Mouse (Mus musculus) bone marrow macrophage, adult 2 months (primary cell): ENCODE measurements around the gene Nif3l1. TPM values are rescaled to one million over a fixed set of nuclear protein-coding genes. Genes with fewer than 3 reads are reported as not detected.

Source experiments
- H3K27ac ChIP-seq: 2 replicates; pipeline ENCODE4 v1.5.1; 2012; ENCODE audit warnings: low read depth, low read length; ENCODE audit not compliant: insufficient read depth
- H3K4me1 ChIP-seq: 2 replicates; pipeline ENCODE4 v1.6.1; 2012; ENCODE audit warnings: low read length; ENCODE audit not compliant: control insufficient read depth, insufficient read depth
- H3K4me3 ChIP-seq: 2 replicates; pipeline ENCODE4 v1.5.1; 2012; ENCODE audit warnings: mild to moderate bottlenecking, low read length, moderate library complexity; ENCODE audit not compliant: insufficient read depth
- CTCF ChIP-seq: IDR thresholded peaks from 2 replicates; pipeline ENCODE4 v1.5.1; 2012; ENCODE audit warnings: low read depth, mild to moderate bottlenecking, low read length, moderate library complexity
- POLR2A ChIP-seq: IDR thresholded peaks from 2 replicates; pipeline ENCODE4 v1.6.1; 2012; ENCODE audit warnings: mild to moderate bottlenecking, low read depth, low read length, borderline replicate concordance
- polyA plus RNA-seq: library from polyadenylated mRNA; stranded (reverse); fragments of >200 nt; gene quantifications from 2 replicates; pipeline ENCODE4 v1.2.4, GENCODE M21; 2012; ENCODE audit not compliant: missing spikeins, insufficient read depth, insufficient read length

The Nif3l1 gene
- polyA plus RNA-seq, 1 experiment = 13.7 TPM

- Histone ChIP-seq H3K27ac (no peak overlapping the region), H3K4me1 (peaks cover 3% of the 10 kb centered on the region), H3K4me3 (no peak overlapping the region)
- TF ChIP-seq CTCF (no peak), POLR2A (no peak)
Measured at GRCm38 (mm10) chr1:58498758-58499157, 53.8 kb downstream of the Nif3l1 start.

DNA sequence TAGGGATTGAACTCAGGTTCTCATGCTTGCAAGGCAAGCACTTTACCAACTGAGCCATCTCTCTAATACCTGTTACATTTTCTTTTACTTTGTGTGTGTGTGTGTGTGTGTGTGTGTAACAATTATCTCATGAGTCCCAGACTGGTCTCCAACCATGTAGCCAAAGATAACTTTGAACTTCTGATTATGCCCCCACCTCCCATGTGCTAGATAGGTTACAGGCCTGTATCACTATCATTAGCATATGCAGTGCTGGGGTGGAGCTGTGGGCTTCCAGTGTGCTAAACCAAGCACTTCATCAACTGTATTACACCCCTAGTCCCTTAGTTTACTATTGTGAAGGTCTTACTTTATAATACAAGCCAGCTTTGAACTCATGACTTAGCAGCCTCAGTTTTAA is 58.2 kb downstream of the Nif3l1 start:
- no peak for TF ChIP-seq CTCF
- TF ChIP-seq POLR2A = no peak
- Histone ChIP-seq H3K4me1 (peaks cover 3% of the 10 kb centered on the region), H3K4me3 (no peak overlapping the region), H3K27ac (no peak overlapping the region)

DNA sequence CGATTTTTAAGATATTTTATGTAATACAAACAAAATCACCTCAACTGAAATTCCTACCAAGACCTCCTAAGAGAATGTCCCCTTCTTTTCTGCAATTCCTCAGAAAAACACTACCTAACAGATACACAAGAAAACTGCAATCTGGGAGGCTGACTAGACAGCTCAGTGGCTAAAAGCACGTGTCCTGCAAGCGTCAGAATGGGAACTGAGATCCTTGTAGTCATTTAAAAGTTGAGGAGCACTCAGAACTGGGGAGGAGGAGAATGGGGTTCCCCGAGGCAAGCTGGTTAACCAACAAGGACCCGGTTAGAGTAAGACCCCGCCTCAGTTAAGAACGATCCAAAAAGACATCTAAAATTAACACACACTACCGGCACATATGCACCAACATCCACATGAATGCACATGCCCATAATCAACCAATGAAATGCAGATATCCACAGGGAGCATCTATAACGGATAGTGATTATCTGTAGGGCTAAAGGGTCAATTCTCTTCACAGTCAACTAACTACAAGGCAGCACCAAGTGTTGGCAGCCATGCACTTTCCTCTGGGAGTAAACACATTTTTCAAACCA is 58.9 kb downstream of the Nif3l1 start:
- Histone ChIP-seq H3K4me1 (peaks cover 3% of the 10 kb centered on the region), H3K27ac (peak overlapping the region; percentile 48), H3K4me3 (peak overlapping the region; percentile 87)
- TF ChIP-seq CTCF = no peak
- TF ChIP-seq POLR2A = no peak

GRCm38 (mm10) chr1:58504577-58505254 is 59.8 kb downstream of the Nif3l1 start, which contains the start of gene Orc2:
Gene Orc2 (minus strand): TSS chr1:58505109.
- Histone ChIP-seq H3K4me3 (peak within 1 kb of the TSS; percentile 87), H3K27ac (peak within 1 kb of the TSS; percentile 48), H3K4me1 (peaks cover 3% of the 10 kb centered on the region)
- no peak for TF ChIP-seq POLR2A
- TF ChIP-seq CTCF = no peak

- no peak overlapping the region for H3K27ac ChIP-seq
- H3K4me3 ChIP-seq = no peak overlapping the region
- TF ChIP-seq CTCF (no peak), POLR2A (no peak)
- H3K4me1 ChIP-seq = peaks cover 3% of the 10 kb centered on the region
Measured at GRCm38 (mm10) chr1:58507249-58507648, 62.3 kb downstream of the Nif3l1 start.

Other genes with a start within 250 kb of the Nif3l1 start
- gene Aox4, start 234.8 kb upstream of the Nif3l1 start, polyA plus RNA-seq = not detected in 2 replicates
- gene Aox2, start 166.8 kb upstream of the Nif3l1 start, polyA plus RNA-seq = 0.23 TPM in 1 of 2 replicates, not detected in the other
- gene Bzw1, start 52.3 kb upstream of the Nif3l1 start, polyA plus RNA-seq = 113 and 126 TPM in 2 replicates
- 270 and 287 TPM in 2 replicates for gene Clk1, start 21.1 kb upstream of the Nif3l1 start, polyA plus RNA-seq
- 23.8 and 33.3 TPM in 2 replicates for gene Ppil3, start 335 bp downstream of the Nif3l1 start, polyA plus RNA-seq
- 12.2 and 14.3 TPM in 2 replicates for gene Orc2, start 60.0 kb downstream of the Nif3l1 start, polyA plus RNA-seq
- gene Fam126b, start 141.2 kb downstream of the Nif3l1 start, polyA plus RNA-seq = 5.9 and 9.1 TPM in 2 replicates
- gene Ndufb3, start 141.2 kb downstream of the Nif3l1 start, polyA plus RNA-seq = 94.5 and 121 TPM in 2 replicates